Mouse (Mus musculus) right cerebral cortex, postnatal 25 days (tissue): ENCODE results near the gene Gopc.

Experiments used
- DNase-seq: peaks from one replicate; pipeline ENCODE4 v3.0.0; 2022

The Gopc gene

DNA sequence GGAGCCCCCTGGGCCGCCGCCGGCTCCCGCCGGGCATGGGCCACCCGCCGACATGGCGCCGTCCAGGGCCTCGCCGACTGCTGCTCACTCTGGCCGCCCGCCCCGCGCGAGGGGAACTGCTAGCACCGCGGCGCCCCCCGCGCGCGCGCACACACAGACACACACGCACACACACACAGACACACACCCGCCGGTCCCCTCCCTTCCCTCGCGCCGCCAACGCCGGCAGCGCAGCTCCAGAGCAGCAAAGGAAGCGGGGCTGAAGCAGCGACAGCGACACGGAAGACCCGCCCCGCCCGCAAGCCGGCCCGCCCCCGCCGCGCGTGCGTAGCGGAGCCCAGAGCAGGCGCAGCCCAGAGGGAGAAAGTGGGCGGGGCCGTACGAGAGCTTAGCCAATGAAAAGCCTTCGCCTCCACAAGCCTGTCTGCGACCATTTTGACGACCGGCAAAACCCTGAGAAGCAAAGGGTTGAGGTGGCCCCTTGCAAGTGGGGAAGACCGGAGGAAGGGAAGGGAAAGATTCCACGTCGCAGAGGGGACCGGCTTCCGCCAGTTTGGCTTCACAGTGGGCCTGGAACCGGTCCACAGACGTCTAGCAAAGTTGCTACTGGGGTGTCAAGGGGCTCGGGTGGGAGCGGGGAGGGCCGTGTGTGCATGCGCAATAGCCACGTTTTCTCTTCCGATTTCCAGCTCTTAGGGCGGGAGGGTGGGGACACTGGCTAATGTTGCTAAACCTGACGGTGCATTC is at the start of gene Gopc:
TSS of gene Gopc (minus strand) at position 280 of the 747 bp plus-strand sequence.
- peak; percentile 98 for DNase-seq

DNA sequence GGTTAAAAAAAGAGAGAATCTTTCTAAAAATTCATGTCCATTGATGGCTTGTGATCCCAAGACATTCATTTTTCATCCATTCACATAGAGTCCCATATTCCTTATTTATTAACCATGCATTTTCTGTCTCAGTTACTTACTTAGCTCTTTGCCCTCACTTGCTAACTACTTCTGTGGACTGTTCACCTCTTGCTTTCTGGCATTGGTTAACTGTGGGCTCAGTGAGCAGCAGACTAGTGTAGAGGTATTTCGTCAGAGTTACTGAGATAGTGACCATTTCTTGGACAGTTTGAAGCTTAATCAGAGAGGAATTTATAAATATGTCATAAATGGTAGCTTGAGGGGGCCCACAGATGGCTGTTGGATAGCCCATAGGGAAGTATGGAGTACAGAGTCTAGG is 49.0 kb upstream of the Gopc start:
- no peak for DNase-seq

DNA sequence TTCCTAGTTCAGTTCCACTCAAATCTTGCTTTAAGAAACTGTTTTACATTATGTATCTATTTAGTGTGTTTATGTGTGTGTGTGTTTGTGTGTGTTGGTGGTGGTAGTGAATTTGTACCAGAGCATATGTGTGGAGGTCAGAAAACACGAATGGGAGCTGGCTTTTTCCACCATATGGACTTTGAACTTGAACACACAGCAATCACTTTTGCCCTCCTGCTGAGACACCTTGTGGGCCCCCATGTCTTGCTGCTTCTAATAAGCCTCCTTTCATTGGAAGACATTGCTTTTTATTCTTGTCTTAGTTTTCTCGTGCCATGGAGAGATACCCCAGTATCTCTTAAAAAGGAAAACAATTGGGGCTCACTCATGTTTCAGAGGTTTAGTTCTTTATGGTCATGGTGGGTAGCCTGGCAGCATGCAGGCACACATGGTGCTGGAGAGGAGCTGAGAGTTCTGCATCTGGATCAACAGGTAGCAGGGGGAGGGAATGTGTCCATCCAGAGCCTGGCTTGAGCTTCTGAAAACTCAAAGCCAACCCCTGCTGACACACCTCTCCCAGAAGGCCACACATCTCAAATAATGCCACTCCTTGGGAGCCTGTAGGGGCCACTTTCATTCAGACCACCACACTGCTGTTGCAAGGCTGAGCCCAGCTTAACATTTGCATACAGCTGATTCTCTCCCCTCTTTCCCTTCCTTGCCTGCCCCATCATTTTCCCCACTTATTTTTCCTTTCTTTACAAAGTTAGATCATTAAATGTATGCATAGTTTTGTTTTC is 45.9 kb upstream of the Gopc start:
- DNase-seq: no peak

DNA sequence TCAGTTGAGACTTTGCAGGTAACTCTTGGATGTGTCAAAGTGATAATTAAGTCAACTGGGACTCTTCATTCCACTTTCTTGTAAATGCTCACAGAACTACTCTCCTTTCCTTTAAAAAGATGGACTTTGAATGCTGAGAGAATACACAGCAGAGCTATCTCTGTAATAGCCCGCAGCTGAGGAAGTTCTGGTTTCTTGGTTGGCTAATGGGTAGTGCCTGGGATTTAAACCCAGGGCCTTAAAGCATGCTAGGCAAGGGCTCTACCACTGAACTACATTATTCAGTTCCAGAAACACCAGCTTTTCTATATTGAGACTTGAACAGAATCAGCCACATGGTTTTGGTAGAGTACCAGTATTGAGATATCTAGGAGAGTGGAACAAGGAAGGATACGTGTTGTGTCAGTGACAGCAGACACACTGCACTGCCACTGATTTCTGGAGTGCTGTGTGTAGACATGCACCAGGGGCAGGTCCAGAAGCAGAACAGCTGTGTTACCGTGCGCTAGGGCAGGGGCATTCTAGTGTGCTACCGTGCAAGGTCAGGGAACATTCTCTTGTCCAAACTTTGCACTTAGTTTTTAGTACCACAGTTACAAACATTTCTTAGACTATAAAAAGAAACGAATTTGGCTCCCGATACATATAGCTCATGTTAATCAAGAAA is 44.5 kb upstream of the Gopc start:
- no peak for DNase-seq

DNA sequence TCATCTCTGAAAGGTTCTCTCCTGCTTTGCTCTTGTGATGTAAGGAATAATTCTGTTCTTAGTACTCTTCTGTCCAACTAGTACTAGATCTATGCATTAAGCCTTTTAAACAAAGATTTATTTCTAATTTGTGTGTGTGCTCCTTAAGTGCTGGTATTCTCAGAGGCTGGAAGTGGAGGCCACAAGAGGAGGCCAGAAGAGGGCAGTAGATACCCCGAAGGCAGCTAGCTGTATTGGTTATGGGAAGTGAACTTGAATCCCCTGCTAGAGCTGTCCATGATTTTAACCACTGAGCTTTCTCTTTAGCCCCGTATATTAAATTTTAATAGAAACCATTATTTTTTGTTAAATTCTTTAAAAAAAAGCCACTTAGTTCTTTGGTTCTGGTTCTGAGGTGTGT is 41.2 kb upstream of the Gopc start:
- DNase-seq: no peak

DNA sequence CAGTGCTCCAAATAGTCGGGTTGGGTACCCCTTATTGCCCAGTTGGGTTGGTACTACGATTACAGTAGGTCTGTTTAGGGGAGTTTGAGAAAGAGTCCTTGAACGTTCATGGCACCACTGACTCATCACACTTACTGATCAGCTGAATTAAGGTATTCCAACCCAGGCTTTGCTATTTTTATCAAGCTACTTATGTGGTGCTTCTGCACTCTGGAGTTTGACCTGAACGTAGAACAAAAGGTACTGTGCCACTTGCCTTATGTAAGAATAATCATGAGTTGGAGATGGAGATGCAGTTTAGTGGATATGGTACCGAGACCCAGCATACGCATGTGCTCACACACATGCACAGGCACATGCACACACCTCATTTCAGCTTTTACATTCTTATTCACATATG is 39.8 kb upstream of the Gopc start:
- no peak for DNase-seq

DNA sequence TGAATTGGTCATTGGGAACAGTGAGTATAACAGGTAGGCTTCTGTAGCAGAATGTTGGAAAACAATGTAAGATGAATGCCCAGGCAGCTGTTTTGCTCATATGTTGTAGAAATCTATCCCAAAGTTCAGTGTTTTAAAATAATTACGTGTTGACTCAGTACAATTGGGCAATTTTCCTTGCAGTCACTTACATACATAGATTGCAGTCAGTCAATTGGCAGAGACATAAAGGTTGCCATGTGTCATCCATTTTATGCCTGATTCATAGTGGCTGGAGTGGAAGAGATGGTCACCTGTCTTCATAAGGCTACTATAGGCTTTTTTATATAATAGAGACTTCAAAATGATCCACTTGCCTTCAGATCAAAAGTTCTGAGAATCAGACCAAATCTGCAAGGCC is 38.6 kb upstream of the Gopc start:
- DNase-seq: no peak

DNA sequence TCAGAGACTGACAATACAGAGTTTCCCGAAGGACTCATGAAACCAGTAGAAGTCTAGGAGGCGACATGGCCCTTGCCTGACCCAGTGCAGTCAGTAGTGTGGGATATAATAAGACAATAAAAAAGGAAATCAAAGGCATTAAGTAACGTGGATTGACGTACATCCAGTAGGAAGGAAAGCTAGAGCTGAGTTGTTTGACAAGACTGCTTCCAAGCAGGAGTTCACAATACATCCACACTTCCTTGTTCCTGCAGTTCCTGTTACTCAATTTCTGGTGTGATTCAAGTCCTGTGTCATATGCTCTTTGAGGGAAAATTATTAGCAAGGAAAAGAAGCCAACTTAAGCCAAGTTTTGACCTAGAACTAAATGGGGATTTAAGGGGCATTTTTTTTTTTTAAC is 37.5 kb upstream of the Gopc start:
- no peak for DNase-seq

DNA sequence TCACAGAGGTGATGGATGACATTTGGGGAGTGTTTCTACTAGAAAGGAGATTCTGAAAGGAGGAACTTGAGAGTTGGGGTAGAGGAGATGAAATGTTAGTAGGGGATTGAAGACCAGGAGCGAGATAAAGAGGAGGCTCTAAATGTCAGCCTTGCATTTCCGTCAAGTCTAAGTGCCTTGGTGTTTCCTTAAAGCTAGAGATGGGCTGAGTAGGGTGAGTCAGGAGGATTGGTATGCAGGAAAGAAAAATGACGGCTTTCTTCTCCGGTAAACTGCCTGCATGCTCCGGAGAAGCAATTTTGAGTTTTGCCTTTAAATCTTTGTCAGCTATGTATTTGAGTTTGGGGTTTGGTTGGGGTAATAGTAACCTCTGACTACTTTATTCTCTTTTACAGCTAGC is 37.0 kb upstream of the Gopc start:
- no peak for DNase-seq

DNA sequence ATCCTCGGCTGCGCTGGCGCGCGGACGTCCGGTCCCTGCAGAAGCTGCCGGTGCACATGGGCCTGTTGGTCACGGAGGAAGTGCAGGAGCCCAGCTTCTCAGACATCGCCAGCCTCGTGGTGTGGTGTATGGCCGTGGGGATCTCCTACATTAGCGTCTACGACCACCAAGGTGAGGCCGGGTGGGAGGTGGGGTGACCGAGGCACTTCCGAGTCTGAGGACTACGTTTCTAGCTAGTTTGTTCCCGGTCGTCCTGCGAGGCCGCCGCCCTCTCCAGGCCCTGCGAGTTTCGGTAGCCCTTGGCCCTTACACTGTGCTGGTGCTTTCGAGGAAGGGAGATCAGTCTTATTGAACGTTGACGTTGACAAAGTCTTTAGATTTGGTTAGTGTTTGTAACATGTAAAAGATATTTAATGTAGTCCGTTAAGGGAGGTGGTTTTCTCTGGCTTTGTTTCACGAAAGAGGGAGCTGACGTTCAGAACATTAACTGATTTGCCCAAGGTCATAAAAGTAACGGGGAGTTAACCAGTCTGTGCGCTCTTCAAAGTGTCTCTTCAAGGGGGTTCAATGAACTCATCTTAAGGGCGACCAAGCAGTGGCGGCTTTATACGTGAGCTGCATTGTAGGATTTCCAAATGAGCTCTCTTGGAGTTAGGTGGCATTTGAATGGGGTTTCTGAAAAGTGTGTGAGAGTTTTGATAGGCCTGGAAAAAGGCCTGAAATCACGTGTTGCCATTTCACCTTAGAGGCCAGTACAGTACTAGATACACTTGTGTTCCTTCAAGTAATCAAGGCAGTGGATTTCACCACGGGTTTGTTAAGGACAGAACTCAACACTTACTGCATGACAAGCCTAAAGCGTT is 36.3 kb upstream of the Gopc start:
- DNase-seq: no peak

DNA sequence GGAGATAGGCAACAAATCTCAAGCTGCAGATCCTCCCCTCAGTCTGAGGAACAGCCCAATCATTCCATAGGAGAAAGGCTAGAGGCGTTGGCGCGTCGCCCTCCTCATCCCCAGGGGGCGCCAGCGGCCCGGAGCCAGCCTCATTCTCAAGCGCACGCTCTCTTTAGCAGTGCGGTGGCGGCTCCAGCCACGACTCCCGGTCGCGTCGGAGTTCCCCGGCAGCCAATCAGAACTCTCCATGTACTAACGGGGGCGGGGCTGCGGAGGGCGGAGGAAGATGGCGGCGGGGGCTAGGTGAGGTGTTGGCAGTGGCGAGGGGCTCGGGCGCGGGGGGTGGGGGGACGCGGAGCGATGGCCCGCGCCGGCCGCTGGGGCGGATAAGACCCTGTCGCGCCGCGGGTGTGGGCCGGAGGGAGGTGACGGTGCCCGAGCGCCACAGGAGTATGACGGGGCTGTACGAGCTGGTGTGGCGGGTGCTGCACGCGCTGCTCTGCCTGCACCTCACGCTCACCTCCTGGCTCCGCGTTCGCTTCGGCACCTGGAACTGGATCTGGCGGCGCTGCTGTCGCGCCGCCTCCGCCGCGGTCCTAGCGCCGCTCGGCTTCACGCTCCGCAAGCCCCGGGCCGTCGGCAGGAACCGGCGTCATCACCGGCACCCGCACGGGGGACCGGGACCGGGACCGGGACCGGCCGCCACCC is 35.5 kb upstream of the Gopc start, which contains the start of gene Nus1:
TSS of gene Nus1 (plus strand) at position 249 of the 699 bp plus-strand sequence.
- DNase-seq: peak; percentile 96

DNA sequence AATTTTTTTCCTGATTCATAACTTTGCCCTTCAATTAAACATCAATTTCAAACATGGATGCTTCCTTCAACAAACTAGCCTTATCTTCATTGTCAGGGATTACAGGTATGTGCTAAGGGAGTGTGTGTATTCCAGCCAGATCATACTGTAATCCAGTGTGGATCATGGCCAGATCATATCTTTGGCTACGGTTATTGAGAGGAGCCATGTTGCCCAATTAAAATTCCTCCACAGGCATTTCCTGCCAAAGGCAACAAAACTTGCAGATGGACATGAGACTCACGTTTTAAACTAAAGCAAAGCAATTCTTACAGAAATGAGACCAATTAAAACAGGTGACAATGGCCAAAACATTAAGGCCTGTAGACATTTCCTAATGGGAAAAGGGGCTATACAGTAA is 34.5 kb upstream of the Gopc start:
- DNase-seq: no peak

DNA sequence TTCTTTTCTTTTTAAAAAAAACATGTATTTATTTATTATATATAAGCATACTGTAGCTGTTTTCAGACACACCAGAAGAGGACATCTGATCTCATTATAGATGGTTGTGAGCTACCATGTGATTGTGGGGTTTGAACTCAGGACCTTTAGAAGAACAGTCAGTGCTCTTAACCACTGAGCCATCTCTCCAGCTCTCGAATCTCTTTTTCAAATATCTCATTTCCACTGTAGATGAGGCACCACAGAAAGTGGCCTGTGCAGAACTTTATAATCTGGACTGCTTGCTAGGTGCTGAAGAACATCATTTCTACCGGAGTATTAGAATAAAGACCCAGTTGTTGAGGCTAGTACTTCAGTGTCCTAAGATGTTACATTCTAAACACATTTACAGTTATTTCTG is 33.1 kb upstream of the Gopc start:
- no peak for DNase-seq

DNA sequence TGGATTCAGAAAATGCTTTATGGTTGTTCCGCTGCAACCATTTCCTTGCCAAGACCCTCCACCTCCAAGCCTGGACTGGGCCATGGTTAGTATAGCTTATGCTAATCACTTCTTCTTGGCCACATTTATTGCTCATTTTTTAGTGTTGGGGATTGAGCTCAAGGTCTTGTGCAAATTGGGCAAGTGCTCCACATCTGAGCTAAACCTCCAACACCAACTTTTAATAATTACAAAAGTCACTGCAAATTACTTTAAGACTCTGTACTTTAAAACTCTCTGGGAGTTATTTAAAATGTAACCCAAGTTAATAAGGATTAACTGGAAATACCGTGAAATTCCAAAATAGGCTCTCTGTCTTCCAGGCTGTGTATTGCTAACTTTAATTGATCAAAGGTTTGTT is 25.6 kb upstream of the Gopc start:
- DNase-seq: no peak

DNA sequence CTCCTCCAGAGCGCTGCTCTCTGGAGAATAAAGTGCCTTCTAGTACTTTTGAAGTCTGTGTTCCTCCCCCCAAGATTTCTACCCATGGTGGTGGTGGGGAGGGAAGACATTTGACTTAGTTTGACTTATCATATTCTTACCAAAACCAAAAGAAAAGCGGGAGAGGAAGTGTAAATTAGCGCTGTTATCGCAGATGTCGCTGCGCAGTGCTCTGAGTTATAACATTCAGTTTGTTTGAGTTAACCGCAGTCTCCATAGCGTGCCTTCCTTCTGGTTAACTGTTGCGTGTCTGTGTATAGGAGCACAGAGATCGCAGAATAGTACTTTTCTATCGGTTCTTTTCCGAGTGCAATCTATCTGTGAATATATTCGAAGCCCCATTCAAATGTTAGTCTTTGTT is 23.2 kb upstream of the Gopc start:
- DNase-seq: no peak

DNA sequence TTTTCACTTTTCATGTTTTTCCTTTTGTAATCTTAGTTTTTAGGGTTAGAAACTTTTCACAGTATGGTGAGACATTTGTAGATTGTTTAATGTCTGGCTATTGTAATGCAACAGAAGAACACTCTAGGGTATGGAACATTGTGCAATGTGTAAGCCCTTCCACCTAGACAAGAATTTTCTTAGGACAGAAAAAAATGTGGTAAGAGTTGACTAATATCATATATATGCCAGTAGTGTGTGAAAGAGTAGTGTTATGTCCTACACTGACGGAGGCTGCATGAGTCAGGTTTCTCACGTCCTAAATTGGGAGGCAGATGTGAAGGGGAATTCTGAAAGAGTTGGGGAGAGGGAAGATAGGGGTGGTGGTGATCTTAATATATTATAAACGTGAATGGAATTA is 17.8 kb upstream of the Gopc start:
- no peak for DNase-seq

DNA sequence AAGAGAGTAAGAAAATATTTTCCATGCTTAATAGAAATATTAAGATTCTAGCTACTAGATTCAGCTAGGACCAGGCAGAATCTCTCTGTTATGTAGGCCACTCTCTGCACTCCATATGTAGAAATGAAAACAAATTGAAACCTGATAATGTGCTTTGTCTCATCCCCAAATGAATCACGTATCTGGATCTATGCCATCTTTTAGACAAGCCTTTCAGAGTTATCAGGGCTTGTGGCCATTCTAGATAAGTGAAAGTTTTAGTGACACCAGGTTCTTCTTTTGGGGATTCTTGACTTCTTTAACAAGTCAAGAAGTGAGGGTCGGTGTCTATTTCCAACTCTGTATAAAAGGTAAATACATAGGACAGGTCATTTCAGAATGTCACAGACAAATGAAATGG is 16.8 kb upstream of the Gopc start:
- no peak for DNase-seq

DNA sequence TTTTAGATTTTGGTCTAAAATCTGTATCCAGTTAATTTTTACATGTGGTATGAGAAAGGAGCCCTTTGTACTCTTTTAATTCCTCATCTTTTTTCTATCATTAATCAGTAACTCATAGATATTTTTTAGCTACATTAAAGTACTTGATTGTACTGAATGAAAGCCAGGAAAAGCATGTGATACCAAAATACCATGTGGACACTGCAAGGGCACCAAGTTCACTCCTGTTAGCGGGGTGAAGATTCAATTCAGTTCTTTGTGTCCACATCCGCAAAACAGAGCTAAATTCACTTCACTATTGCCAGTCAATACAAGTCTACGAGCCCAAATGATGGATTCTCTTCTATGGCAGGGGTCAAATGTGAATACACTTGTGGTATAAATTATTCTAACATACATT is 14.7 kb upstream of the Gopc start:
- no peak for DNase-seq

DNA sequence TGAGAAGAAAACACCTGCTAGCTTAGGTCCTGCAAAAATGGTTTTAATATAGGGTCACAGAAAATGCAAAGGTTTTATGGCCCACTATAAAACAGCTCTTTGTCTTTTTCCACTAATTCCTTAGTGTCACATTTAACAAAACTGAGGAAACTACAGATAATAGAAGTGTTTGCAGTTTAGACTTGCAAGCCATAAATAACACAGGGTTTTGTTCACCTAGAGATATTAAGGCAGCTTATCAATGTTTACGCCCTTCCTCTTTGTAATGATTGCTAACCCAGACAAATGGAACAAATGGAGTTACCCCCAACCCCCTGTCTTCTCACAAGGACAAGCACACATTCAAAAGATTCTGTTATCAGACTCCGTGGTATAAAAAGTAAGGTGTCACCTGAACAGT is 9.3 kb upstream of the Gopc start:
- DNase-seq: no peak

DNA sequence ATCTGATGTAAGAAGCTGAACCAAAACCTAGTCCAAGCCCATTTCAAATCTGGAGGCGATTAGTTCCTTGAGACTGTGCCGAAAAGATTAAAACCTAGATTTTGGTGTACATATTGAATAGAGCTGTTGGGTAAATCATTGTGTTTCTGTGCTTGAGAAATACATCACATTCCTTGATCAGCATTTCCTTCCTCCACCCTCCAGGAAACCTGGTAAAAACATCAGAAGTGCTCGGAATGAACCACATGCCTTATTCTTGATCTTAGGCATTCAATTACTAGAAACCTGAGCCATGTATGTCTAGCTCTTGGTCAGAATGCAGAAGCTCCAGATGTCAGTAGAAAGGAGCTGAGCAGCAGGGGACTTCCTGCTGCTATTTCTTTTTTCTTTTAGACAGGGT is 7.5 kb upstream of the Gopc start:
- no peak for DNase-seq

DNA sequence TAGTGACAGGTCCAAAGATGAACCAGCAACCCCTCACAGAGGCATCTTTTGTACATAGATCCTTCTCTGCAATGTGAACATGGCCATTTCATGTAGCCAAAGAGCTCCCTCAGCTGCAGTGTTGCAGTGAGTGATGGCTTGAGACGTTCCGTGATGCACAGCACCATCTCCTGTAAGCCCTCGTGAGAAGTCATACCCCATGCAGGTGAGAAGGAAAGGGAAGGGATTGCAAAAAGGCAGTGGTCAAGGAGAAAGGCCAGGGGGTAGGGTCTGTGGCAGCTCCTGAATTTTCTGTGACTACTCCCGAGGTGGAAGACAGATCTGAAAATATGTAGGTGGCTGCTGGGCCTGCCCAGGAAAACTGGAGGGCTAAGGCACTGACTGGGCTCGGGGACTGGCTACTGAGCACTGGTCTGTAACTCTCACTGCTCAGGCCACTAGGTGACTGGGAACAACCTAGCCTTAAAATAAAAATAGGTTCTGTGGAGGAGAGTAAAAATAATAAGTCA is 7.1 kb upstream of the Gopc start, which contains the start of gene Nepn:
TSS of gene Nepn (plus strand) at position 51 of the 509 bp plus-strand sequence.
- DNase-seq: no peak

DNA sequence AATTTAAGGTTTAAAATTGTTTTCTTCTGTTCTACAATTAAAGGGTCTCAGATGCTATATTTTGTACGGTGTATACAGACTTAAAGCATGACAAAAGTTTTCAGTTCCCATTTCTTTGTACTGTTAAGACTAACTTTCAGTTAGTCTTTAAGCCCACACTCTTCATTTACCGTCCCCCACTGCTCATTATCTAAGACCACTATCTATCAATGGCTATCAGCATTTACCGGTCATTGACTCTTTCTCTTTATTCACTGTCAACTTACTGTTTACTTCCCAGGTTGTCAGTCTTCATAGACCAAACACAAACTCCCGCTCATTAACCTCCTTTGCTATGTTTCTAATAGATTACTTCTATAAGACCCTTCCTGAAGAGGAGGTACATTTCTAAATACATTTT is 5.3 kb upstream of the Gopc start:
- no peak for DNase-seq
